Mouse (Mus musculus): ENCODE results near the gene Olfr541. TPM values are rescaled to one million over a fixed set of nuclear protein-coding genes. Genes with fewer than 3 reads are reported as not detected.
"Not testable (repeated sequence)": the region's sequence is repeated elsewhere in the genome, so short reads cannot be mapped to it uniquely, and the experiment has no call there.

Olfr541 gene
- polyA plus RNA-seq (2015; fragmentation: Nextera tagmentation; extraction: Ambion mirVana) = not detected in 2 replicates

GRCm38 (mm10) chr7:140696967-140697366, at the start of gene Olfr541:
Olfr541 (plus strand) TSS chr7:140697267.
- Histone ChIP-seq H3K36me3 (no peaks in the 10 kb centered on the region), H3K9ac (no peak within 1 kb of the TSS), H3K4me2 (replicated peaks) (no peak within 1 kb of the TSS), H3K4me3 (replicated peaks) (no peak within 1 kb of the TSS), H3K27ac (replicated peaks) (no peak within 1 kb of the TSS), H3K4me1 (no peaks in the 10 kb centered on the region), H3K27me3 (no peaks in the 10 kb centered on the region), H3K9me3 (replicated peaks) (no peaks in the 10 kb centered on the region)
- ATAC-seq (ENCODE audit: insufficient number of reproducible peaks, low FRiP score, low TSS enrichment, low read depth) = no peak

- 65% methylated on average over 4 of the region's 4 CpGs for WGBS
- no peak within 1 kb of the TSS for H3K27ac ChIP-seq (replicated peaks)
Measured at GRCm38 (mm10) chr7:140659630-140660029, 37.4 kb upstream of the Olfr541 start, which contains the start of gene Olfr539. Olfr539 (plus strand) TSS chr7:140659930.

GRCm38 (mm10) chr7:140670693-140671092, 26.4 kb upstream of the Olfr541 start:
- not testable (repeated sequence) for H3K27me3 ChIP-seq; H3K4me2 ChIP-seq (replicated peaks); H3K27ac ChIP-seq (replicated peaks); H3K9me3 ChIP-seq (replicated peaks); H3K4me3 ChIP-seq (replicated peaks); H3K9ac ChIP-seq; ATAC-seq (ENCODE audit: insufficient number of reproducible peaks, low FRiP score, low TSS enrichment, low read depth); H3K36me3 ChIP-seq; H3K4me1 ChIP-seq
- WGBS = 83% methylated on average over 3 of the region's 3 CpGs

More at GRCm38 (mm10) chr7:140659630-140660029, 37.4 kb upstream of the Olfr541 start, which contains the start of gene Olfr539:
- Histone ChIP-seq H3K36me3 (no peaks in the 10 kb centered on the region), H3K4me1 (no peaks in the 10 kb centered on the region), H3K4me3 (replicated peaks) (no peak within 1 kb of the TSS), H3K4me2 (replicated peaks) (no peak within 1 kb of the TSS), H3K27me3 (no peaks in the 10 kb centered on the region), H3K9ac (no peak within 1 kb of the TSS), H3K9me3 (replicated peaks) (no peaks in the 10 kb centered on the region)
- no peak for ATAC-seq (ENCODE audit: insufficient number of reproducible peaks, low FRiP score, low TSS enrichment, low read depth)

GRCm38 (mm10) chr7:140675863-140676262, 21.2 kb upstream of the Olfr541 start:
- Histone ChIP-seq H3K4me3 (replicated peaks) (no peak overlapping the region), H3K4me2 (replicated peaks) (no peak overlapping the region), H3K36me3 (no peaks in the 10 kb centered on the region), H3K9me3 (replicated peaks) (no peaks in the 10 kb centered on the region; the same call in 1 of the 2 replicates), H3K27me3 (no peaks in the 10 kb centered on the region), H3K4me1 (no peaks in the 10 kb centered on the region), H3K9ac (no peak overlapping the region), H3K27ac (replicated peaks) (no peak overlapping the region)
- 6% methylated on average over 5 of the region's 6 CpGs for WGBS
- ATAC-seq (ENCODE audit: insufficient number of reproducible peaks, low FRiP score, low TSS enrichment, low read depth) = no peak

- not testable (repeated sequence) for ATAC-seq (ENCODE audit: insufficient number of reproducible peaks, low FRiP score, low TSS enrichment, low read depth); H3K27me3 ChIP-seq; H3K36me3 ChIP-seq; H3K4me1 ChIP-seq; H3K4me2 ChIP-seq (replicated peaks); H3K4me3 ChIP-seq (replicated peaks); H3K27ac ChIP-seq (replicated peaks); H3K9me3 ChIP-seq (replicated peaks); H3K9ac ChIP-seq
- 64% methylated on average over 4 of the region's 4 CpGs for WGBS
Measured at GRCm38 (mm10) chr7:140679591-140679990, 17.5 kb upstream of the Olfr541 start.

- H3K4me1 ChIP-seq = no peaks in the 10 kb centered on the region
- H3K4me2 ChIP-seq (replicated peaks) = no peak within 1 kb of the TSS
- 84% methylated on average over 1 of the region's 1 CpGs for WGBS
- no peak within 1 kb of the TSS for H3K4me3 ChIP-seq (replicated peaks)
- no peaks in the 10 kb centered on the region for H3K9me3 ChIP-seq (replicated peaks)
- ATAC-seq (ENCODE audit: insufficient number of reproducible peaks, low FRiP score, low TSS enrichment, low read depth) = no peak
- H3K36me3 ChIP-seq = no peaks in the 10 kb centered on the region
- no peak within 1 kb of the TSS for H3K27ac ChIP-seq (replicated peaks)
- no peaks in the 10 kb centered on the region for H3K27me3 ChIP-seq
- H3K9ac ChIP-seq = no peak within 1 kb of the TSS
Measured at GRCm38 (mm10) chr7:140681651-140682050, 15.4 kb upstream of the Olfr541 start, which contains the start of gene Olfr45. Olfr45 (plus strand) TSS chr7:140681951.

GRCm38 (mm10) chr7:140706348-140706747, 9.3 kb downstream of the Olfr541 start:
- Histone ChIP-seq H3K4me3 (replicated peaks) (no peak overlapping the region), H3K4me2 (replicated peaks) (no peak overlapping the region), H3K9me3 (replicated peaks) (no peaks in the 10 kb centered on the region), H3K36me3 (no peaks in the 10 kb centered on the region), H3K27me3 (no peaks in the 10 kb centered on the region), H3K9ac (no peak overlapping the region), H3K4me1 (no peaks in the 10 kb centered on the region), H3K27ac (replicated peaks) (no peak overlapping the region)
- WGBS = 61% methylated on average over 2 of the region's 2 CpGs
- no peak for ATAC-seq (ENCODE audit: insufficient number of reproducible peaks, low FRiP score, low TSS enrichment, low read depth)

GRCm38 (mm10) chr7:140707536-140708284, 10.6 kb downstream of the Olfr541 start:
- no peaks in the 10 kb centered on the region for H3K9me3 ChIP-seq (replicated peaks)
- no peak for ATAC-seq (ENCODE audit: insufficient number of reproducible peaks, low FRiP score, low TSS enrichment, low read depth)
- H3K4me2 ChIP-seq (replicated peaks) = no peak overlapping the region
- no peaks in the 10 kb centered on the region for H3K4me1 ChIP-seq
- no peak overlapping the region for H3K9ac ChIP-seq
- H3K4me3 ChIP-seq (replicated peaks) = no peak overlapping the region
- H3K27ac ChIP-seq (replicated peaks) = no peak overlapping the region
- H3K36me3 ChIP-seq = no peaks in the 10 kb centered on the region
- 84% methylated on average over 6 of the region's 6 CpGs for WGBS
- H3K27me3 ChIP-seq = no peaks in the 10 kb centered on the region

GRCm38 (mm10) chr7:140717155-140718055, 20.3 kb downstream of the Olfr541 start:
- Histone ChIP-seq H3K27ac (replicated peaks) (no peak overlapping the region), H3K9ac (no peak overlapping the region), H3K9me3 (replicated peaks) (no peaks in the 10 kb centered on the region), H3K4me1 (no peaks in the 10 kb centered on the region), H3K4me3 (replicated peaks) (no peak overlapping the region), H3K36me3 (no peaks in the 10 kb centered on the region), H3K4me2 (replicated peaks) (no peak overlapping the region), H3K27me3 (no peaks in the 10 kb centered on the region)
- no peak for ATAC-seq (ENCODE audit: insufficient number of reproducible peaks, low FRiP score, low TSS enrichment, low read depth)
- 76% methylated on average over 7 of the region's 7 CpGs for WGBS

GRCm38 (mm10) chr7:140721095-140721494, 24.0 kb downstream of the Olfr541 start:
- WGBS = 72% methylated on average over 6 of the region's 6 CpGs
- no peak for ATAC-seq (ENCODE audit: insufficient number of reproducible peaks, low FRiP score, low TSS enrichment, low read depth)
- Histone ChIP-seq H3K36me3 (no peaks in the 10 kb centered on the region), H3K9ac (no peak overlapping the region), H3K4me1 (no peaks in the 10 kb centered on the region), H3K4me2 (replicated peaks) (no peak overlapping the region), H3K27ac (replicated peaks) (no peak overlapping the region), H3K27me3 (no peaks in the 10 kb centered on the region), H3K4me3 (replicated peaks) (no peak overlapping the region), H3K9me3 (replicated peaks) (no peaks in the 10 kb centered on the region)

- Histone ChIP-seq H3K9me3 (replicated peaks) (0 out of 2 replicates have a peak, but pooled peaks cover 3% of the 10 kb centered on the region), H3K4me1 (no peaks in the 10 kb centered on the region)
- ATAC-seq (ENCODE audit: insufficient number of reproducible peaks, low FRiP score, low TSS enrichment, low read depth) = no peak
Measured at GRCm38 (mm10) chr7:140725558-140725957, 28.5 kb downstream of the Olfr541 start.

More at GRCm38 (mm10) chr7:140725558-140725957, 28.5 kb downstream of the Olfr541 start:
- no peaks in the 10 kb centered on the region for H3K27me3 ChIP-seq
- no peak overlapping the region for H3K27ac ChIP-seq (replicated peaks)
- no peak overlapping the region for H3K4me3 ChIP-seq (replicated peaks)
- no peaks in the 10 kb centered on the region for H3K36me3 ChIP-seq
- no peak overlapping the region for H3K4me2 ChIP-seq (replicated peaks)
- no peak overlapping the region for H3K9ac ChIP-seq

All from embryonic facial prominence, embryonic 15.5 days (tissue).